Comparison of ENCODE assay signal across 8 mouse cellular contexts in the genomic region with DNA sequence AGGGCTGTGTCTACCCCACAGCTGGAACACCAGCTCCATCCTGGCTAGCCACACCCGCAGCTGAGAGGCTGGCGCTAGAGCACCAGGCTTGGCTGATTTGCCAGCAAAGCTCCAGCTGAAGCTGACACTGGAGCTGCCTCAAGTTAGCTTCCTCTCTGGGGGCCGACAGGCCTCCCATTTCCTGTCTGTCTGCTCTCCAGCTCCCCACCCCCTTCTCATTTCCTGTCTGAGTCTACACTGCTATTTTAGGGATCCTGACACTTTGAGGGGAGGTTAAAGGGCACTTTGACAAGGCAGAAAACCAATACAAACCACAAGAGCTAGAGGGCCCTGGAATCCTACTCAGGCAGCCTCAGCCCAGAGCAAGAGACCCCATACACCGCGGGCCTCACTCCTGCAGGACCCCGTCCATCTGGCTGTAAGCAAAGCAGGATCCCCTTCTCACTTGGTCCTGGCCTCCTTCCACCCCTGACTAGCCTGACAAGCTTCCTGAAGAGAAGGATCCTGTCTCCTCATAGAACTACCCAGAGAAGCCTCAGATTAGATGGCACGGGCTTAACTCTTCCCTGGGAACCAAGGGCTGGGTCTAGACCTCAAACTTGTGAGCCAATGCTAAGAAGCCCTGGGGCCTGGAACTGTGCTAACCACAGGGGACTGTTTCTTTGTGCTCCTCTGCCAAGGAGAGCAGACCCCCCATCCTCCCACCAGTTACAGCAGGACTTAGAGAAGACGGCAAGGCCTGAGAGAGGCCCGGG. TPM values are rescaled to one million over a fixed set of nuclear protein-coding genes. Genes with fewer than 3 reads are reported as not detected.
DNase-seq lines count a peak whose midpoint lies in the region; ATAC-seq and TF ChIP-seq lines count a peak whose summit lies in the region.

No protein-coding gene starts in this region.

- POLR2A ChIA-PET in Patski (lab: Charles Lee) = interaction anchor here (0.6 to 1.9 kb wide), 3 partner anchors 21 to 37 kb away, joined by 4 to 11 read pairs (median 5); partner anchors contain the start of gene Fmnl3

- H3K36me3 ChIP-seq in heart, embryonic 16.5 days (ENCODE audit: control insufficient read depth, insufficient read depth) = peaks cover 4% of the 10 kb centered on the region; the same call in 1 of the 2 replicates

- DNase-seq in 3134 (ENCODE audit: extremely low read depth, insufficient read length, low spot score) (peak; percentile 78), Patski (ENCODE audit: low read depth, low spot score) (peak; percentile 24)
- peak; percentile 87 for DNase-seq in kidney, postnatal 10 days
- DNase-seq in lung, postnatal 10 days = peak; percentile 95
- DNase-seq in spleen, adult 12 weeks (ENCODE audit: low spot score) = peak; percentile 33
- no peak for DNase-seq in right cerebral cortex, adult 18-20 months

- CTCF ChIA-PET in Patski (lab: Charles Lee) = interaction anchor here (1.2 to 11.5 kb wide), 8 partner anchors 11 to 82 kb away, joined by 4 to 66 read pairs (median 5); partner anchors contain the start of gene Fmnl3

- 22% methylated on average over 9 of the region's 9 CpGs for WGBS in heart, embryonic 16.5 days

- no peaks in the 10 kb centered on the region for H3K9me3 ChIP-seq in heart, embryonic 16.5 days (replicated peaks; ENCODE audit: control insufficient read depth, low read length)

- no peak for ATAC-seq in Patski
- ATAC-seq in heart, embryonic 16.5 days (replicated peaks; ENCODE audit: extremely low read depth, insufficient read depth, low FRiP score) = peak; percentile 81

- peak overlapping the region; percentile 94 for H3K27ac ChIP-seq in embryonic fibroblast, embryonic 13.5 days (ENCODE audit: insufficient read depth, low read length)
- peak overlapping the region; percentile 97 for H3K27ac ChIP-seq in heart, embryonic 16.5 days (ENCODE audit: low read length)

- H3K27me3 ChIP-seq in Patski = no peaks in the 10 kb centered on the region
- H3K27me3 ChIP-seq in heart, embryonic 16.5 days (ENCODE audit: control insufficient read depth, insufficient read depth, low read length) = no peaks in the 10 kb centered on the region

- peak overlapping the region; percentile 66 for H3K9ac ChIP-seq in heart, embryonic 16.5 days (ENCODE audit: low read length)

- peak overlapping the region; percentile 38 for H3K4me2 ChIP-seq in heart, embryonic 16.5 days (ENCODE audit: low read depth, low read length)

- peaks cover 34% of the 10 kb centered on the region for H3K4me1 ChIP-seq in embryonic fibroblast, embryonic 13.5 days (ENCODE audit: control insufficient read depth, insufficient read depth, low read length)
- peaks cover 66% of the 10 kb centered on the region for H3K4me1 ChIP-seq in heart, embryonic 16.5 days (ENCODE audit: control insufficient read depth, insufficient read depth, low read length)

- in situ Hi-C loops in Patski (cut with MboI; ENCODE audit: low pct_unique_long_range_greater_than_20kb) = loop anchor here (5.0 kb wide), 1 partner anchor 34 kb away; no protein-coding TSS in a partner anchor

- TF ChIP-seq POLR2A in embryonic fibroblast, embryonic 13.5 days (IDR thresholded peaks at IDR 0.05; ENCODE audit: low read depth, low read length) = peak; percentile 39; the same call in 1 of the 2 replicates

- no peak overlapping the region for H3K4me3 ChIP-seq in embryonic fibroblast, embryonic 13.5 days (ENCODE audit: insufficient read depth, low read length)
- no peak overlapping the region for H3K4me3 ChIP-seq in heart, embryonic 16.5 days (ENCODE audit: low read length)

- no peak for TF ChIP-seq CTCF in Patski (IDR thresholded peaks at IDR 0.05)
- no peak for TF ChIP-seq CTCF in embryonic fibroblast, embryonic 13.5 days (IDR thresholded peaks at IDR 0.05; ENCODE audit: borderline replicate concordance, insufficient read depth, low read length)

RNA-seq across cellular contexts. Expression of gene Fmnl3, which starts 37.2 kb away (rescaled TPM):
- polyA plus RNA-seq in Patski (2021) = 99.2 TPM
- polyA plus RNA-seq in embryonic fibroblast, embryonic 13.5 days (2011; ENCODE audit: insufficient read length, low read depth, missing spikeins) = 49.5 and 51.2 TPM in 2 replicates
- 13.0 and 16.6 TPM in 2 replicates for polyA plus RNA-seq in heart, embryonic 16.5 days (2015; fragmentation: Nextera tagmentation; extraction: Ambion mirVana)

RNA-seq across cellular contexts. Expression of gene Fam186b, which starts 37.4 kb away (rescaled TPM):
- polyA plus RNA-seq in Patski (2021) = 0.67 TPM
- polyA plus RNA-seq in embryonic fibroblast, embryonic 13.5 days (2011; ENCODE audit: insufficient read length, low read depth, missing spikeins) = not detected in 2 replicates
- polyA plus RNA-seq in heart, embryonic 16.5 days (2015; fragmentation: Nextera tagmentation; extraction: Ambion mirVana) = 0.13 and 0.16 TPM in 2 replicates

RNA-seq across cellular contexts. Expression of gene Prpf40b, which starts 38.2 kb away (rescaled TPM):
- polyA plus RNA-seq in Patski (2021) = 101 TPM
- 24.4 and 25.7 TPM in 2 replicates for polyA plus RNA-seq in embryonic fibroblast, embryonic 13.5 days (2011; ENCODE audit: insufficient read length, low read depth, missing spikeins)
- 36.0 and 46.6 TPM in 2 replicates for polyA plus RNA-seq in heart, embryonic 16.5 days (2015; fragmentation: Nextera tagmentation; extraction: Ambion mirVana)

RNA-seq across cellular contexts. Expression of gene Tmbim6, which starts 59.6 kb away (rescaled TPM):
- 509 TPM for polyA plus RNA-seq in Patski (2021)
- 419 and 479 TPM in 2 replicates for polyA plus RNA-seq in embryonic fibroblast, embryonic 13.5 days (2011; ENCODE audit: insufficient read length, low read depth, missing spikeins)
- 273 and 290 TPM in 2 replicates for polyA plus RNA-seq in heart, embryonic 16.5 days (2015; fragmentation: Nextera tagmentation; extraction: Ambion mirVana)
